Mouse (Mus musculus): Measurements from ENCODE around the gene Swi5. TPM values are rescaled to one million over a fixed set of nuclear protein-coding genes. Genes with fewer than 3 reads are reported as not detected.
A peak's percentile ranks its signal among the peaks of the same experiment; 100 is the strongest.

Gene Swi5
- total and polyA plus RNA-seq, 3 experiments: 150 to 488 (median 432) TPM

DNA sequence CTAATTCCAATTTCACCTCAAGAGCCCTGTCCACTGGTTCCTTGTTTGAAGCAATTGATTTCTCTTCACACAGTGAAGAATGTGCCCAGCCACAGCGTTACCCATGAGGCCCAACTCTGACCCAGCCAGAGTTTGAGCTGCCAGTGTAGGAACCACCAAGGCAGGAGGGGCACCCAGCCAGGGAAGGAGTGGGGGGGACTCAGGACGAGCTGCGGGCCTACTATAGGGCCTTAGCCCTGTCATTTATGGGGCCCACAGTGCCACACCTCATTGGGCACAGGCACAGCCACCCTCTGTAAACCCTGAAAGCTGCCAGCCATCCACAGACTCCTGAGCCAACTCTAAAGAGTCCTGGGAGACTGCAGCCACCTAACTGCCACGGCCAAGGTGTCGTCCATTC is 33.3 kb downstream of the Swi5 start:
- no peaks in the 10 kb centered on the region for H3K27me3 ChIP-seq (ENCODE audit: insufficient read depth, low read length)
- H3K36me3 ChIP-seq (replicated peaks): peaks cover 88% of the 10 kb centered on the region
- no peaks in the 10 kb centered on the region for H3K9me3 ChIP-seq (replicated peaks)
- H3K4me1 ChIP-seq (ENCODE audit: insufficient read depth, low read depth, low read length): peaks cover 30% of the 10 kb centered on the region
- DNase-seq (ENCODE audit: low spot score) (no peak), ATAC-seq (ENCODE audit: extremely low read depth, insufficient number of reproducible peaks, low FRiP score, poor library complexity, severe bottlenecking) (no peak)
- no peak overlapping the region for H3K4me3 ChIP-seq (ENCODE audit: low read depth, low read length)
- TF ChIP-seq POLR2AphosphoS5 (IDR thresholded peaks at IDR 0.05; ENCODE audit: insufficient replicate concordance, low read depth, low read length) (no peak), GATA2 (IDR thresholded peaks at IDR 0.05; ENCODE audit: borderline replicate concordance, low read depth, low read length) (no peak), CTCF (IDR thresholded peaks at IDR 0.05; ENCODE audit: low read depth, low read length) (no peak), TAL1 (conservative IDR thresholded peaks at IDR 0.05; ENCODE audit: low read depth, low read length) (no peak), GATA1 (IDR thresholded peaks at IDR 0.05; ENCODE audit: borderline replicate concordance, low read length) (no peak)

- ATAC-seq (ENCODE audit: extremely low read depth, insufficient number of reproducible peaks, low FRiP score, poor library complexity, severe bottlenecking) (no peak), DNase-seq (ENCODE audit: low spot score) (no peak)
- H3K4me3 ChIP-seq (ENCODE audit: low read depth, low read length): no peak overlapping the region
- no peak for TF ChIP-seq GATA1 (IDR thresholded peaks at IDR 0.05; ENCODE audit: borderline replicate concordance, low read length)
- no peak for TF ChIP-seq CTCF (IDR thresholded peaks at IDR 0.05; ENCODE audit: low read depth, low read length)
- no peak for TF ChIP-seq TAL1 (conservative IDR thresholded peaks at IDR 0.05; ENCODE audit: low read depth, low read length)
- TF ChIP-seq GATA2 (IDR thresholded peaks at IDR 0.05; ENCODE audit: borderline replicate concordance, low read depth, low read length): no peak
- no peak for TF ChIP-seq POLR2AphosphoS5 (IDR thresholded peaks at IDR 0.05; ENCODE audit: insufficient replicate concordance, low read depth, low read length)
- peaks cover 90% of the 10 kb centered on the region for H3K36me3 ChIP-seq (replicated peaks)
- peaks cover 20% of the 10 kb centered on the region for H3K4me1 ChIP-seq (ENCODE audit: insufficient read depth, low read depth, low read length)
- no peaks in the 10 kb centered on the region for H3K27me3 ChIP-seq (ENCODE audit: insufficient read depth, low read length)
- no peaks in the 10 kb centered on the region for H3K9me3 ChIP-seq (replicated peaks)
Measured at GRCm38 (mm10) chr2:32253352-32253751, 34.5 kb downstream of the Swi5 start.

DNA sequence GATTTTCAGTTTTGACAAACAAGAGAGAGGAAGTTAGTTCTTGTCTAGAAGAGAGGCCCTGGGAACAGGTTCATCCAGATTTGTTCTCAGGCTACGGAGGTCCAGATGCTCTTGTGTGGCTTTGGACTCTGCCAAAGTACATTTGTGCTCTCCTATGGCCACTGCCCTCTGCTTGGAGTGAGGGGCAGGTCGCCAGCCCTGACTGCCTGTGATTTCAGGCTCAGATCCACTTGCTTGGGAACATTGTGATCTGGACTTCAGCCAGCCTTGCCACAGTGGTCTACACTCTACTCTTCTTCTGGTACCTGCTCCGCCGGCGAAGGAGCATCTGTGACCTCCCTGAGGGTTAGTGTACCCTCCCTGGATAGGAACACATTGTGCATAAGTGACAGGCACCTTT is 35.2 kb downstream of the Swi5 start:
- H3K27me3 ChIP-seq (ENCODE audit: insufficient read depth, low read length): no peaks in the 10 kb centered on the region
- peaks cover 13% of the 10 kb centered on the region; the same call in 1 of the 2 replicates for H3K4me1 ChIP-seq (ENCODE audit: insufficient read depth, low read depth, low read length)
- ATAC-seq (ENCODE audit: extremely low read depth, insufficient number of reproducible peaks, low FRiP score, poor library complexity, severe bottlenecking): no peak
- TF ChIP-seq CTCF (IDR thresholded peaks at IDR 0.05; ENCODE audit: low read depth, low read length) (no peak), GATA2 (IDR thresholded peaks at IDR 0.05; ENCODE audit: borderline replicate concordance, low read depth, low read length) (no peak), TAL1 (conservative IDR thresholded peaks at IDR 0.05; ENCODE audit: low read depth, low read length) (no peak)
- H3K4me3 ChIP-seq (ENCODE audit: low read depth, low read length): no peak overlapping the region
- DNase-seq (ENCODE audit: low spot score): no peak
- H3K36me3 ChIP-seq (replicated peaks): peaks cover 90% of the 10 kb centered on the region
- H3K9me3 ChIP-seq (replicated peaks): no peaks in the 10 kb centered on the region

GRCm38 (mm10) chr2:32251791-32252527 is 35.9 kb downstream of the Swi5 start:
- Histone ChIP-seq H3K9me3 (replicated peaks) (no peaks in the 10 kb centered on the region), H3K4me1 (ENCODE audit: insufficient read depth, low read depth, low read length) (peaks cover 12% of the 10 kb centered on the region; the same call in 1 of the 2 replicates), H3K36me3 (replicated peaks) (peaks cover 90% of the 10 kb centered on the region), H3K27me3 (ENCODE audit: insufficient read depth, low read length) (no peaks in the 10 kb centered on the region), H3K4me3 (ENCODE audit: low read depth, low read length) (no peak overlapping the region)
- DNase-seq (ENCODE audit: low spot score) (no peak), ATAC-seq (ENCODE audit: extremely low read depth, insufficient number of reproducible peaks, low FRiP score, poor library complexity, severe bottlenecking) (no peak)
- TF ChIP-seq GATA2 (IDR thresholded peaks at IDR 0.05; ENCODE audit: borderline replicate concordance, low read depth, low read length) (no peak), TAL1 (conservative IDR thresholded peaks at IDR 0.05; ENCODE audit: low read depth, low read length) (no peak), GATA1 (IDR thresholded peaks at IDR 0.05; ENCODE audit: borderline replicate concordance, low read length) (no peak), CTCF (IDR thresholded peaks at IDR 0.05; ENCODE audit: low read depth, low read length) (no peak), POLR2AphosphoS5 (IDR thresholded peaks at IDR 0.05; ENCODE audit: insufficient replicate concordance, low read depth, low read length) (no peak)

- Histone ChIP-seq H3K36me3 (replicated peaks) (peaks cover 99% of the 10 kb centered on the region), H3K9me3 (replicated peaks) (no peaks in the 10 kb centered on the region), H3K4me1 (ENCODE audit: insufficient read depth, low read depth, low read length) (peaks cover 19% of the 10 kb centered on the region), H3K27me3 (ENCODE audit: insufficient read depth, low read length) (no peaks in the 10 kb centered on the region), H3K4me3 (ENCODE audit: low read depth, low read length) (no peak overlapping the region)
- ATAC-seq (ENCODE audit: extremely low read depth, insufficient number of reproducible peaks, low FRiP score, poor library complexity, severe bottlenecking) (no peak), DNase-seq (ENCODE audit: low spot score) (no peak)
- TF ChIP-seq GATA2 (IDR thresholded peaks at IDR 0.05; ENCODE audit: borderline replicate concordance, low read depth, low read length) (no peak), POLR2AphosphoS5 (IDR thresholded peaks at IDR 0.05; ENCODE audit: insufficient replicate concordance, low read depth, low read length) (no peak)
Measured at GRCm38 (mm10) chr2:32248377-32249361, 39.2 kb downstream of the Swi5 start.

DNA sequence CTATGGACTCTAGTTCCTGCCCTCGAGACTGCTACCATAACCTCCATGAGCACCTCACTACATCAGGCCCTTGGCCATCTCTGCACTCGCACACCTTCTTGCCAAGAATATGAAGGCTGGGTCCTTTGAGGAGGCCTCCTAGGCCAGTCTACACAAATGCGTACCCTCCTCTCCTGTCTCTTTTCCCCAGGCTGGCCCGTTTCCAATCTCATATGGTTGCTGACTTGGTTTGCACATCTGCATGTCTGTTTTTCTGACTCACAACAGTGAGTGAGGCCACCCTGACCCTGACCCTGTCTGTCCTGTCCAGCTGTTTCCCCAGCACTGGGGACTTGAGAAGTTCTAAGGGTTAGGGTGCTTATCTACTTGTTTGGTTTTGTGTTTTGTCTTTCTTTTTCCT is 41.1 kb downstream of the Swi5 start:
- H3K4me3 ChIP-seq (ENCODE audit: low read depth, low read length): no peak overlapping the region
- DNase-seq (ENCODE audit: low spot score) (no peak), ATAC-seq (ENCODE audit: extremely low read depth, insufficient number of reproducible peaks, low FRiP score, poor library complexity, severe bottlenecking) (peak; percentile 22; the same call in 1 of the 2 replicates)
- no peaks in the 10 kb centered on the region for H3K27me3 ChIP-seq (ENCODE audit: insufficient read depth, low read length)
- no peak for TF ChIP-seq POLR2AphosphoS5 (IDR thresholded peaks at IDR 0.05; ENCODE audit: insufficient replicate concordance, low read depth, low read length)
- TF ChIP-seq GATA2 (IDR thresholded peaks at IDR 0.05; ENCODE audit: borderline replicate concordance, low read depth, low read length): no peak
- no peak for TF ChIP-seq GATA1 (IDR thresholded peaks at IDR 0.05; ENCODE audit: borderline replicate concordance, low read length)
- TF ChIP-seq CTCF (IDR thresholded peaks at IDR 0.05; ENCODE audit: low read depth, low read length): no peak
- TF ChIP-seq TAL1 (conservative IDR thresholded peaks at IDR 0.05; ENCODE audit: low read depth, low read length): no peak
- H3K9me3 ChIP-seq (replicated peaks): no peaks in the 10 kb centered on the region
- H3K4me1 ChIP-seq (ENCODE audit: insufficient read depth, low read depth, low read length): peaks cover 12% of the 10 kb centered on the region
- H3K36me3 ChIP-seq (replicated peaks): peaks cover 99% of the 10 kb centered on the region
